Mouse (Mus musculus): ENCODE measurements around the gene Vps37b.

Vps37b gene

DNA sequence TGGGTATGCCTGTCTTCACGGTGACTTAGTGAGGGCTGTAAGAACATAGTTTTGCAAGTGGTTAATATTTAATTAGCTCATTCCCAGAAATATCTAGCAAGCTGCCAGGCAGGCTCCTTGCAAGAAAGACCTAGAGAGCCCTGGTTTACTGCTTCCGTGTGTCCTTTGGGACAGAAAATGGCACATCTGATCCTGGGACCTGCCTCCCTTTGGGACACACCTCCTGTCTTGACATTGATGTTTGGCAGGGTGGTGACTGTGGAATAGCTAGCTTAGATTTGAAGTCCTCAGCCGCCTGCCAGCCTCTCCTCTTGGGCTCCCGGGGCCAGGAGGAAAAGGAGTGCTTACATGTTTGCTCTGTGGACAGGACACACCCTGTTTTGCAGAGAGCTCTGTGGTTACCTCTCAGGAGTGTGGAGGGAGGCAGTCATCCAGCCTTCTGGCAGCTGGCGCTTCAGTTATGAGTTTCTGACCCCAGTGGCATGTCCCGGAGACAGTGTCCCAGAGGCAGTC is 56.3 kb downstream of the Vps37b start:
- DNase-seq, result peak; percentile 73

DNA sequence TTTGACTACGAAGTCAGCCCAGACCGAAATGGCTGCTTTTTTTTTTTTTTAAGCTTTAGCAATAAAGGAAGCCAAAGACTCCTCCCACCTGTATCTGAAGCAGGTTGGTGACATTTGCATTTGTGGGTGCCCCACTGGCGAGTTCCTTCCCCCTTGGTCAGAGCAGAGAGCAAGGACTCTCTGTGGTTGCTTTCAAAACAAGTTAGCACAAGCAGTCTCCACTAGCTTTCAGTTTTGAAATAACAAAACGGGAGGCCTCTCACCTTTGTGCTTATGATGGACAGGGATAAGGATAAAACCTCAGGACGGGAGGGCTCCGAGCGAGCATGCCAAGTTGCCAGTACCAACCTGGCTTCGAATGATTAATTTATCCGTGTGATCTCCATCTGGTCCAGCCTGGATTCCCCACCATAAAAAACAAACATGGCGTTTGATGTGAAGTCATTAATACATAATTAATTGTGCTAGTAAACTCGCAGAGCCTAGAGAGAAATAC is 57.4 kb downstream of the Vps37b start:
- peak; percentile 41 for DNase-seq

DNA sequence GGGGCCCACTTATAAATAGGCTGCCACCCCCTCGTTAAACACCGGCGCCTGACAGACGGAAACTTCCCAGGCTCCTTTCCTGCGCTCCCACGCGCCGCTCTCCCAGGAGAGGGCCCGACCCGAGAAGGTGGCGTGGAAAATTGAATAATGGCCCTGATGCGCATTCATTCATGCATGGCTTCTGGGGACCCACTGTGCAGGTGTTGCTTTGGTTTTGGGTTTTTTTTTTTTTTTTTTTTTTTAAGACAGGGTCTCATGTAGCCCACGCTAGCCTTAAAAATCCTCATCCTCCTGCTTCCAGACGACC is 57.9 kb downstream of the Vps37b start:
- DNase-seq, result no peak

DNA sequence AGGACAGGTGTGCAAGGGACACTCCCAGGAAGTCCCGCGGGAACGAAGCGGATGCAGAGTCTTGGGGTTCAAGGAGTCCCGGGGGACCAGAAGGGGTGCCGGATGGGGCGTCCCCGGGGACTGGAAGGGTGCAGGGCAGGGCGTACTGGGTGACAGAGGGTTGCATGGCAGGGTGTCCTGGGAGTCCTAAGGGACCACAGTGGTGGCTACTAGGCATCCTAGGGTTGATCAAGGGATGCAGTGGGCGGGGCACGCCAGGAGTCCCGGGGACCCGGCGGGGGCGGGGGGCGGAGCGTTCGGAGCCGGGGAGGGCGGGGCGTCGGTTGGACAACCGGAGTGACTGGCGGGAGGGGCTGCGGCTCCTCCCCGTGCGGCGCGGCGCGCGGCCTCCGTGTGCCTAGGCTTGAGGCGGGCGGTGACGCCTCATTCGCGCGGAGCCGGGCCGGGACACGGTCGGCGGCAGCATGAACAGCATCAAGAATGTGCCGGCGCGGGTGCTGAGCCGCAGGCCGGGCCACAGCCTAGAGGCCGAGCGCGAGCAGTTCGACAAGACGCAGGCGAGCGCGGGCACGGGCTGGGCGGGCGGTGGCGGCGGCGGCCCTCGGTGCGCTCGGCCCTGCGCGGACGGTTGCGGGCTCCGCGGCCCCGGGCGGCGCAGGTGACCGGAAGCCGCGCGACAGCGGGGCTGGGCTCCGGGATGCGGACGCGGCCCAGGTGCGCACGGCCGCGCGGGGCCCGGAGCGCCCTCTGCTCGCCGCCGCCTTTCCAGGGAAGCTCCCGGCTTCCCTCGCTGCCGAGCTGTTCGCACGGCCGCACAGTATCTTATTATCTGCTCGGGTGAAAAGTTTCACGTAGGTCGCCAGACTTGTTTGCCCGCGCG is 58.5 kb downstream of the Vps37b start, which contains the start of gene Hip1r:
Gene Hip1r, plus strand, starts transcription at position 330 of the 880 bp plus-strand sequence.
- DNase-seq, result peak; percentile 80

DNA sequence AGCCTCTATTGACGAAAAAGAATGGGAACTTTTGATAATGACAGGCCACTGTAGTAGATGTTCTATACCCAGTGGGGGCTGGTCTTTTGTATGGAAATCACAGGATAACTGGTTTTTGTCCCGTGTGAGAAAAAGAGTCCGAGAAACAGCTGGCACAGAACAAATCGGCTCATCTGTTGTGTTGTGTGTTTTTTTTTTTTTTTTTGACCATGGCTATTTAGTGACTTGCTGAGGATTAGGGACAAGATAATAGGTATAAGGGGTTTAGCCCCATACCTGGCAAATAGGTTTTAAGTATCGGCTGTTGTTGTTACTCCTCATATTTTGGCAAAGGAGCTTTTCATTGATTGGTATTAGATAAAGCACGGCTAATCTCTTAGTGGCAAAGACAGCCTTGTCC is 59.6 kb downstream of the Vps37b start:
- DNase-seq, result no peak

DNA sequence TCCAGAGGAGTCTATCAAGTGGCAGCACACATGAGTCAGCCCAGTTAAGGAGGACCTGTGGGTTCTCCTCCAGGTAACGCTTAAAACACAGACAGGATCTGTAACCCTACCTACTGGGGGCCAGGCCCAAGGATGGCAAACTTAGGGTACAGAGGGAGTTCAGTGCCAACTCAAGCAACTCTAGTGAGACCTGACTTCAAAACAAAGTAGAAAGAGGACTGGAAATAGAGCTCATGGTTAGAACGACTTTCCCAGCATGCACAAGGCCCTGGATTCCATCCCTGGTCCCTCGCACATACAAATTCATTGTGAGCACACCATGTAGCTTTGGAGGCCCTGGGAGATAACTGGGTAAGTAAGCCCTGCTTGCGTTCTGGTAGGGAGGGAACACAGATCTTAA is 61.5 kb downstream of the Vps37b start:
- DNase-seq, result no peak

DNA sequence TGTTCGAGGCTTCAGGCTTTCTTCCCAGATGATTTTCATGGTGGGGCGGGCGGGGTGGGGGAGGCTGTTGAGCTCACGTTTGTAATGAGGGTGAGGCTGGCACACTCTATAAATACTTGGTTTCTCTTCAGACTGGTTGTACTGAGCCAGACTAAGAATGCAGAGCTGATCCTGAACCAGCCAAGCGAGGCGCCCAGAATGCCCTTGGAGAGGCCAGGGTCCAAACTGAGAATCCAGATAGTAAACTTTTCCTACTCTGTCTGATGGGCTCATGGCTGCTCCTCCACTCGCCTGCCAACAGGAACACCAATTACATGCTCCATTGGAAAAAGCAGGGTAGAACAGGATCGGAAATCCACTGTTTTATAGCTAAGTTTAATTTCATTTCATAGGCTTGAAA is 62.9 kb downstream of the Vps37b start:
- peak; percentile 75 for DNase-seq

DNA sequence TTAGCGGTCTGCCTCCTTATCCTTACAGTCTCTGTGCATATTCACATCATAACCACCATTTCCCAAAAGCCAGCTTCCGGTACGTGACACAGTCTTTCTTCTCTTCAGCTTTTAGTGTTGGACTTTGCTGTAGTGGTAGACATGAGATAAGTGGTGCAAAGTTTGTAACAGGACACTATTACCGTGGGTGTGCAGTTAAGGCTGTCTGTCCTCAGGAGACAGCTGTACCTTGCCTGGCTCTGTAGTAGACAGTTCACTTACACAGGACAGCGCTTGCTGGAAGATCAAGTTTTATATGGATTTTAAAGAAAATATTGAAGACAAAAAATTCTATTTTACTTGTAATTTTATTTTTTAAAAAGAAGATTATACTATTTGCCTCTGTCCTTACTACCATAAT is 63.6 kb downstream of the Vps37b start:
- no peak for DNase-seq

DNA sequence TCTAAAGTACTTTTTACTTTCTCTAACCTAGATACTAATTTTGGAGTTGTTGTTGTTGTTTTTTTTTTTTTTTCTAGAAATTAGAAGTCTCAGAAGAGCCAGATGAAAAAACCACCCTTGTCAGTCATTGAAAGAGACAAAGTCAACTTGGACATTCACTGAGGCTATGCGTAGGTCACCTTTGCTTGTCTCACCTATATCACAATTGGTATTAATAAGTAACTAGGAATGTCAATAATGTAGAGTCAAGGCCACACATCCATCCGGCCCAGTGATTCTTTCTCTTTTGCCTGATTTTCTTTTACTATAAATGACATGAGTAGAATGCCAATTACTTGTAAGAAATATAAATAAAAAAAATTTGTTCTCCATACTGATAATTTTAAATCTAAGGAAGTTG is 65.3 kb downstream of the Vps37b start:
- no peak for DNase-seq

DNA sequence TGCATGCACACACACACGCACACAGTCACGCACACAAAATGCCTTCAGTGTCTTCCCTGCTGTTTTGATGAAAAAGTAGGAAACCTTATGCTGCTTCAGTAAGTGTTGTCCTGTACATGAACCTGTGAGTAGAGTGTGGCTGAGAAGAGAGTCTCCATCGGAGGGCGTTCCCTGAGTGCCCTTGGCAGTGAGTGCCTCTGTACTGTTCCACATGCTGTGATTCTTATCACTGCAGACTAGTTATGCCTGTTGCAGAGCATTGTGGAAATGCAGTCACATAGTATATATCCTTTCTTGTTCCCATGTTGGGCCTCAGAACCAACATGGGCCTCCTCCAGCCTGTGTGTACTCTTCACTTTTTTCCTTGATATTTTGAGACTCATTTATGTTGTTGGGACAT is 67.9 kb downstream of the Vps37b start:
- DNase-seq, result no peak

DNA sequence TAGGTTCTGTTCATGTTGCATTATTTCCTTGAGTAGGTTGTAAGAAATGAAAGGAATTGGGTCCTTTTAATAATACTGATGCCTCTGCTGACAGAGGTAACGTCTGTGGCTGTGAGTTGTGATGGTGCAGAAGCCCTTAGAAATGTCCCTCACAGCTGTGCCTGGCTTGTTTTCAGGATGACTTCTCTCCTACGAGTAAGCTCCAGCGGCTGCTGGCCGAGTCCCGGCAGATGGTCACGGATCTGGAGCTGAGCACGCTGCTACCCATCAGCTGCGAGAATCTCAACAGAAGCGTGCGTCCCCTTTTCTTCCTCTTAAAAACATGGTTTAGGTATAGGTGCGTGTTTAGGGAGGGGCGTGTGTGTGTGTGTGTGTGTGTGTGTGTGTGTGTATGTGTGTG is 71.0 kb downstream of the Vps37b start:
- no peak for DNase-seq

DNA sequence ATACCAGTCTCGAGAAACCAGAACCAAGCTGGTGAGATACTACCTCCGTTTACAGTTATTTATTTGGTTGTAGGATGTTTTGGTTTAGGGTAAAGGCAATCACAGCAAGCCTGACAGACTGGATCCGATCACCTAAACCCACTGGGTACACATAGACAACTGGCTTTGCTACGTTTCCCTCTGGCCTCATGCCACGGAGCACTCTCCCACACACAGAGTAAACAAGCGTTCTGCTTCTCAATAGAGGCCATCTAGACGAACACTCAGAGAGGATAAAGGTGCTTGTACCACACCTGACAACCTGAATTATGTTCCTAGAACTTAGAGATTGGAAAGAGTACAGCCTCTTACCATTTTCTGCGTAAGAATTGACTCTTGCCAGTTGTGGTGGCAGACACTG is 71.9 kb downstream of the Vps37b start:
- DNase-seq, result no peak

DNA sequence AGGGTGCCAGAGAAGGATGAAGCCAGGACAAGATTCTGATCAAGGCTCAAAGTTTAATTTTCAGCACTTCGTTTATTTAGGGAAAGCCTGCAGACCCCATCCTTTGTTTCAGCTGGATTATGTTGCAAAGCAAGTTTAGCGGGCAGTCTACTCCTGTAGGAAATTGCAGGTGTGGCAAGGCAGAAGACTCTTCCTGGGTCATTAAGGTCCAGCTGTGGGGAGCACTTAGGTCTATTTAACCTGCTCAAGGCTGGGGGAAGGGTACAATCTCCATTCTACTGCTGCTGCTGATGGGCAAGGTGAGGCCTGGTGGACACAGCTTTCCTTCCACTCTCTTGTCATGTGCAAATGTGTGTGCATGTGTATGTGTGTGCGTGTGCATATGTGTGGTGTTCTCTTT is 73.1 kb downstream of the Vps37b start:
- DNase-seq, result no peak

DNA sequence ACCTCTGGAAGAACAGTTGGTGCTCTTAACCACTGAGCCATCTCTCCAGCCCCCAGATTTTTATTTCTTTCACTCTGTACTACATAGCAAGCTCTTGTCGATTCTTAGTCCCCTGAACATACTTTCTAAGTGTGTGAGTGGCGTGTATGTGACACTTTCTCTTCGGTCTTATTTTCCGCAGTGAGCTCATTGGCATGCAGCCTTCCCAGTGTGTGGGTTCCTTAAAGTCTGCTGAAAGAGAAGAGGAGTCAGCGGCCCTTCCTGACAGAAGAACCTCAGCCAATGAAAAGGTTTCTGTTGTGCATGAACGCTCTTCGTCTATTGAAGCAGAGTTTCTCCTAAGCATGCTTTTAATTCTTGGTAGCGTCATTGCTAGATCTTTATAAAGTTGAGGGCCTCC is 74.9 kb downstream of the Vps37b start:
- no peak for DNase-seq
